Mouse (Mus musculus) midbrain, embryonic 11.5 days (tissue): ENCODE results near the gene Drap1. TPM values are rescaled to one million over a fixed set of nuclear protein-coding genes. Genes with fewer than 3 reads are reported as not detected.

ENCODE experiments used
- ATAC-seq: fragments of 200-750 bp; cut with Nextera tagmentation; 2 replicates; pipeline ENCODE4 v1.8.0; 2017; ENCODE audit warnings: moderate TSS enrichment, moderate library complexity; ENCODE audit not compliant: low FRiP score
- DNase-seq: peaks from one replicate; pipeline ENCODE4 v3.0.0; 2015; ENCODE audit warnings: low spot score; ENCODE audit errors: missing footprints
- H3K27ac ChIP-seq: fragments of 300-500 bp; sonication (generic); 2 replicates; pipeline ENCODE4 v1.5.1; 2014; ENCODE audit warnings: low read depth, low read length
- H3K27me3 ChIP-seq: fragments of 300-500 bp; sonication (generic); 2 replicates; pipeline ENCODE4 v1.6.1; 2014; ENCODE audit warnings: mild to moderate bottlenecking, low read length, moderate library complexity, mixed read lengths; ENCODE audit not compliant: control insufficient read depth, insufficient read depth
- H3K36me3 ChIP-seq: fragments of 300-500 bp; sonication (generic); 2 replicates; pipeline ENCODE4 v1.6.1; 2014; ENCODE audit warnings: mild to moderate bottlenecking, low read length, moderate library complexity, mixed read lengths; ENCODE audit not compliant: control insufficient read depth, insufficient read depth
- H3K4me1 ChIP-seq: fragments of 300-500 bp; sonication (generic); 2 replicates; pipeline ENCODE4 v1.6.1; 2014; ENCODE audit warnings: low read length; ENCODE audit not compliant: control insufficient read depth, insufficient read depth
- H3K4me2 ChIP-seq: fragments of 300-500 bp; sonication (generic); 2 replicates; pipeline ENCODE4 v1.6.1; 2014; ENCODE audit warnings: mild to moderate bottlenecking, moderate library complexity
- H3K4me3 ChIP-seq: fragments of 300-500 bp; sonication (generic); 2 replicates; pipeline ENCODE4 v1.5.1; 2014; ENCODE audit warnings: low read depth, low read length
- H3K9ac ChIP-seq: fragments of 300-500 bp; sonication (generic); 2 replicates; pipeline ENCODE4 v1.6.1; 2014; ENCODE audit warnings: low read length
- H3K9me3 ChIP-seq: fragments of 300-500 bp; sonication (generic); 2 replicates; pipeline ENCODE4 v1.6.1; 2016; ENCODE audit warnings: low read length; ENCODE audit not compliant: control insufficient read depth
- WGBS: fragments of 180-500 bp; shearing (Covaris S2); extraction: QIAGEN DNeasy Blood & Tissue Kit; methylation state at CpG from one replicate; pipeline ENCODE4 v1.1.7; 2014; 5-methylcytosine and 5-hydroxymethylcytosine counted together
- polyA plus RNA-seq: library from polyadenylated mRNA; unstranded; fragments of >200 nt; fragmentation: Nextera tagmentation; extraction: Ambion mirVana; gene quantifications from 2 replicates; pipeline ENCODE4 v1.2.1, GENCODE M21; 2014

Drap1 gene
- polyA plus RNA-seq, 1 experiment from 2014 or later, result 204 TPM

DNA sequence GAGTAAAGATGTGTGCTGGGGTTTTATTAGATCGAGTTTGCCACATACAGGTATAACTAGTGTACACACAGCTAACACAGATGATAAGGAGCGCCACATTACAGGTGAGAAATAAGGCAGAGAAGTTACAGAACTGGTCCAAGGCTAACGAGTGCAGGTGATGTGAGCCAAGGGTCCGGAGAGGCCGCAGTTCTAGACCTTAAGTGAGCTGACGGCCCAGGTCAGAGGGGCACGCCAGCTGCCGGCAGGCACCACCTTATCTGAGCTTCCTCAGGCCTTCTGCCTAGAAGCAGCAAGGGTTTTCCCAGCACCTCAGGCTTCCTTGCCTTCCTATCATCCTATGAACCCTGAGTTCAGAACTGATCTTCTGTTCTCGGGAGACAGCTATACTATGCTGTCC lies 5.1 kb downstream of the Drap1 start:
- 93% methylated on average over 9 of the region's 9 CpGs for WGBS
- no peak for ATAC-seq
- Histone ChIP-seq H3K9me3 (no peaks in the 10 kb centered on the region), H3K9ac (no peak overlapping the region), H3K36me3 (0 out of 2 replicates have a peak, but pooled peaks cover 8% of the 10 kb centered on the region), H3K4me2 (no peak overlapping the region), H3K4me1 (peaks cover 12% of the 10 kb centered on the region), H3K27me3 (no peaks in the 10 kb centered on the region), H3K27ac (no peak overlapping the region), H3K4me3 (no peak overlapping the region)
- peak; percentile 37 for DNase-seq

DNA sequence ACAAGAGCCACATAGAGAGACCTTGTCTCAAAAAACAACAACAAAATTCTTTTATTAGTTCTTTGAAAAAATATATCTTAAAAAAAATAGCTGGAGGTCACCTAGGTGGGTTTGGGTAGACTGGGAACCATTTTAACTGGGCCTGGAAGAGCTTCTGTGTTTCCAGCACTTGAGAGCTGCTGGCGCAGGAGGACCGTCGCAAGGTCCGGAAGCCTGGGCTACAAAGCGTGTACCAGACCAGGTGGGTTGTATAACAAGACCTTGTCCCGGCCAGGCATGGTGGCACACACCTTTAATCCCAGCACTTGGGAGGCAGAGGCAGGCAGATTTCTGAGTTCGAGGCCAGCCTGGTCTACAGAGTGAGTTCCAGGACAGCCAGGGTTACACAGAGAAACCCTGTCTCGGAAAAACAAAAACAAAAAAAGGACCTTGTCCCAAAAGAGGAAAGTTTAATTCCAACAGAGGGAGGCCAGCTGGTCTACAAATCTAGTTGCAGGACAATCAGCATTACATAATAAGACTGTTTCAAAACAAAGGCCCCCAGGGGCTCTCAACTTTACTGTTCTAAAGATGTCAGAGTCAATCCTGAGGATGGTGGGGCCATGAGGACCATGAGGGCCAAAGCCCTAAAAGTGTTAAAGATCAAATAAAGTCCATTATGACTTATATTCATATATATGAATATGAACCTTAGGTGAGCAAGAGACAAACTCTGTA lies 5.9 kb downstream of the Drap1 start:
- H3K36me3 ChIP-seq, result 0 out of 2 replicates have a peak, but pooled peaks cover 8% of the 10 kb centered on the region
- WGBS, result 94% methylated on average over 8 of the region's 8 CpGs
- no peaks in the 10 kb centered on the region for H3K9me3 ChIP-seq
- H3K27me3 ChIP-seq, result no peaks in the 10 kb centered on the region
- no peak overlapping the region for H3K27ac ChIP-seq
- no peak overlapping the region for H3K4me3 ChIP-seq
- H3K4me2 ChIP-seq, result no peak overlapping the region
- ATAC-seq, result no peak
- H3K4me1 ChIP-seq, result peaks cover 10% of the 10 kb centered on the region
- DNase-seq, result peak; percentile 8
- no peak overlapping the region for H3K9ac ChIP-seq

DNA sequence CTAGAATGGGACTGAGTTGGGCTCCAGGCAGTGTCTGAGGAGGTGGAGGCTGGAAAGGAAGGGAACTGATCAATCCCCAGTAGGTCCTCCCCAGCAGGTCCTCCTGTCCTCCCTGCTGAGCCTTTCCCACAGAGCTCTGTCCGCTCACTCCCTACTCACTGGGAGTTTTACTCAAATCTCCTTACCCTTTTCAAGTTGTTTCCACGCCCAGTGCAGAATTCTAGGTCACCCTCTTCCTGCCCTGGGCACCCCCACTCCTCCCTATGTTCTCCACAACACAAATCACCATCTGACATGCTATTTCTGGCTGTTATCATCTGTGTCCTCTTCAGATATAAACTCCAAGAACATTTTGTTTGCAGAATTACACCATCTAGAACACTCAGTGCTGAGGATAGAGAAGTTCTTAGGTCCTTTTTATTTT lies 10.2 kb downstream of the Drap1 start:
- H3K9ac ChIP-seq, result no peak overlapping the region
- no peak overlapping the region for H3K27ac ChIP-seq
- H3K4me2 ChIP-seq, result no peak overlapping the region
- no peaks in the 10 kb centered on the region for H3K36me3 ChIP-seq
- no peak overlapping the region for H3K4me3 ChIP-seq
- ATAC-seq (no peak), DNase-seq (peak; percentile 37)
- 63% methylated on average over 2 of the region's 2 CpGs for WGBS
- H3K9me3 ChIP-seq, result no peaks in the 10 kb centered on the region
- no peaks in the 10 kb centered on the region for H3K4me1 ChIP-seq
- H3K27me3 ChIP-seq, result no peaks in the 10 kb centered on the region

DNA sequence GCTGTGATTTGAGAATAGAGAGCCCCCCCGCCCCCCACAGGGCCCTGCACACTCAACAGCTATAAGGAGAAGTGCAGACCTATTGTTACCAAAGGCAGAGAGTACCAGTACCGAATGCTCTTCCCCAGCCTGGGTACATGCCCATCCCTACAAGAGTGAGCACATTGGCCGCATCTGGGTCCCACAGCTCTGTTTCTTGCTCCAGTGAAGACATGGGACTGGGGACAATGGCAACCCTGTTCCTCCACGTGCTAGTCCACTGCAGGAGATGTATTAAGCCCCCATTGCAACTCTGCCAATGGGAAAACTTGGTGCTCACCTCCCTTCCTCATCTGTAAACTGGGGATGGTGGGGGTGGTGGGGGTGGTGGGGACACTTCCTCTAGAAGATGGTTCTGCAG lies 10.9 kb downstream of the Drap1 start:
- 71% methylated on average over 4 of the region's 4 CpGs for WGBS
- H3K27ac ChIP-seq, result no peak overlapping the region
- DNase-seq (no peak), ATAC-seq (no peak)
- H3K4me2 ChIP-seq, result no peak overlapping the region
- no peak overlapping the region for H3K4me3 ChIP-seq
- no peaks in the 10 kb centered on the region for H3K9me3 ChIP-seq
- H3K36me3 ChIP-seq, result no peaks in the 10 kb centered on the region
- H3K9ac ChIP-seq, result no peak overlapping the region
- no peaks in the 10 kb centered on the region for H3K4me1 ChIP-seq
- H3K27me3 ChIP-seq, result no peaks in the 10 kb centered on the region

DNA sequence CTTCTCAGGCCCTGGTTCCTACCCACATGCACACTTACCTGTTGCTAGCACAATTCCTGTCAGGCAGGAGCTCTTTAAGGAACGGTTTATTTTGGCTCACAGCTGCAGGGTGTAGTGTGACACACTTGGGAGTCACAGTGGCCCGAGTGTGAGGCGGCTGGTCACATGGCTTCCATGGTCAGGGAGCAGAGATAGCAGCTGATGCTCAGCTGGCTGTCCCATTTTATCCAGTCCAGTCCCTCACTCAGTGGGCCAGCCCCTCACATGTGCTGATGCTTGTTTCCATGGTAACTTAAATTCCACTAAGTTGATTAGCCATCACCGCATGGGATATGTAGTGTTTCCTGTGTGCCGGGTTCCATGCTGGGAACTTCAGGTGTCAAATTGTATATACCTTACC lies 12.8 kb downstream of the Drap1 start:
- peak; percentile 82 for DNase-seq

DNA sequence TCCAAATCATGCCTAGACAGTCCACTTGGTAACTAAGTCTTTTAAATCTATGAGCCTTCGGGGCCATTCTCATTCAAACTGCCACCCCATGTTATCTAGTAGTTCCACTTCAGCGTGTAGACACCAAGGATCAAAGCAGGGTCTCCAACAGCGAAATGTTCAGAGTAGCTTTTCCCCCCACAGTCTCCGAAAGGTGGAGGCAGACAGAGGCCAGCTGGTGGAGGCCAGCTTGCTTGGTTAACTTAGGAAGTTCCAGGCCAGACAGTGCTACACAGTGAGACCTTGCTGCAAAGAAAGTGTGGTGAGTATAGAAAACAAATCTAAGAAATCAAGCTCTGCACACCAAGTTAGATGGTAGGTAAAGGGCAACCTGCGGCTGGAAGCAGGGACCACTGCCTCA lies 14.1 kb downstream of the Drap1 start:
- H3K4me2 ChIP-seq, result no peak overlapping the region
- H3K4me1 ChIP-seq, result peaks cover 11% of the 10 kb centered on the region
- DNase-seq, result no peak
- no peak overlapping the region for H3K9ac ChIP-seq
- no peak overlapping the region for H3K27ac ChIP-seq
- WGBS, result 91% methylated on average over 5 of the region's 5 CpGs
- no peaks in the 10 kb centered on the region for H3K36me3 ChIP-seq
- no peak for ATAC-seq
- no peaks in the 10 kb centered on the region for H3K9me3 ChIP-seq
- no peak overlapping the region for H3K4me3 ChIP-seq
- H3K27me3 ChIP-seq, result no peaks in the 10 kb centered on the region

More for the DNA sequence above, 12.8 kb downstream of the Drap1 start:
- Histone ChIP-seq H3K4me3 (no peak overlapping the region), H3K4me2 (no peak overlapping the region), H3K4me1 (peaks cover 6% of the 10 kb centered on the region), H3K9ac (no peak overlapping the region), H3K27ac (no peak overlapping the region), H3K27me3 (no peaks in the 10 kb centered on the region), H3K9me3 (no peaks in the 10 kb centered on the region), H3K36me3 (no peaks in the 10 kb centered on the region)
- ATAC-seq, result no peak
- 77% methylated on average over 5 of the region's 5 CpGs for WGBS

DNA sequence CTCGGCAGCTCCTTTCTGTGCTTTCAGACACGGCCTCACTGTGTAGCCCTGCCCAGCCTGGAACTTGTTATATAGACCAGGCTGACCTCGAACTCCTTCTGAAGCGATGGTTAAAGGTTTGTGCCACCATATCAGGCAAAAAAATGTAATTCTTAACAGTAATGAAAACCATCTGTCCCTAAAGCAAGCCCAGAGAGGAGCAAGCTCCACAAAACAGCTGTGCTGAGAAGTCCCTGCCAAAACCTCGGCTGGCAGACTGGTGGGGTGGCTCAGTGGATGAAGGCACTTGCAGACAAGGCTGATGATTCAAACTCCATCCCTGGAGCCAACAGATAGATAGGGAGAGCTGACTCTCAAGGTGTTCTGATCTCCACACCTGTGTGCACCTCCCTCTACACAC lies 15.7 kb downstream of the Drap1 start:
- Histone ChIP-seq H3K4me1 (peaks cover 11% of the 10 kb centered on the region), H3K4me3 (no peak overlapping the region), H3K9me3 (no peaks in the 10 kb centered on the region), H3K36me3 (no peaks in the 10 kb centered on the region), H3K27ac (no peak overlapping the region), H3K27me3 (no peaks in the 10 kb centered on the region), H3K9ac (no peak overlapping the region), H3K4me2 (no peak overlapping the region)
- 75% methylated on average over 5 of the region's 5 CpGs for WGBS
- DNase-seq (peak; percentile 59), ATAC-seq (no peak)

DNA sequence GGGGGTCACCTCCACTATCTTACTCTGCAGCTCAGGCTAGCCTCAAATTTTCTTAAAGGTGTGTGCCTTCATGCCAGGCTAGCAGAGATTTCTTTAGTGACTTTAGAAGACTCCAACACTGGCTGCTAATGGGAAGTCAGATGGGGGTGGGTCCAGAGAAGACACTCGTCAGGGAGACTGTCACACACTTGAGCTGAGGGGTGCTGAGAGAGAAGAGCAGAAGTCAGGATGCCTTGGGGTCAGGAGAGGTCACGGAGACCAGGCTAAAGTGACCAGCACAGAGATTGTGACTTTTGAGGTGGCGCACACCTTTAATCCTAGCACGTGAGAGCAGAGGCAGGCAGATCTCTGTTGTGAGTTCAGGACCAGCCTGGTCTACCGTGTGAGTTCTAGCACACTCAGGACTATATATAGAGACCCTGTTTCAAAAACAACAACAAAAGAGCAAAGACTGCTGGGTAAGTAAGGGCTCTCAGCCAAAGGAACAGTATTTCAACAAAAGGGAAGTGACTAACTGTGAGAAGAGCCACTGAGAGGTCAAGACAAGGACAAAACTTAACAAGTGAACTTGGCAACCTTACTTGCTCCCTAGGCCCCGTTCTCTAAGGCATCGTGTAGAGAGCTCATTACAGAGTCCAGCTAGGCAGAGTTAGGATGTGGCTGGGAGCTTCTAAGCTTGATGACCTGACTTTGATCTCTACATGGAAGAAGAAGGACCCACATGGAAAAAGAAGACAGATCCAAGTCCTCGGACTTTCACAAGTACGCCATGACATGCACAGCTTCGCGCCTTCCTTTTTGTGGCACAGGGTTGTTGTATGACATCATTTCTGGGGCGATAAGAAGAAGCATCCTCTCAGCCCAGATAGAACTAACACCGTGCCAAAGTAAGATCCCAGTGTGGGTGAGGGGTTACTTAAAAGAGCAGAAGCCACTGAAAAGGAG lies 16.4 kb downstream of the Drap1 start:
- Histone ChIP-seq H3K4me3 (no peak overlapping the region), H3K4me2 (no peak overlapping the region), H3K9me3 (no peaks in the 10 kb centered on the region), H3K27me3 (no peaks in the 10 kb centered on the region), H3K27ac (no peak overlapping the region), H3K36me3 (no peaks in the 10 kb centered on the region), H3K9ac (no peak overlapping the region), H3K4me1 (peaks cover 11% of the 10 kb centered on the region)
- peak; percentile 19 for DNase-seq
- WGBS, result 91% methylated on average over 13 of the region's 13 CpGs
- no peak for ATAC-seq

DNA sequence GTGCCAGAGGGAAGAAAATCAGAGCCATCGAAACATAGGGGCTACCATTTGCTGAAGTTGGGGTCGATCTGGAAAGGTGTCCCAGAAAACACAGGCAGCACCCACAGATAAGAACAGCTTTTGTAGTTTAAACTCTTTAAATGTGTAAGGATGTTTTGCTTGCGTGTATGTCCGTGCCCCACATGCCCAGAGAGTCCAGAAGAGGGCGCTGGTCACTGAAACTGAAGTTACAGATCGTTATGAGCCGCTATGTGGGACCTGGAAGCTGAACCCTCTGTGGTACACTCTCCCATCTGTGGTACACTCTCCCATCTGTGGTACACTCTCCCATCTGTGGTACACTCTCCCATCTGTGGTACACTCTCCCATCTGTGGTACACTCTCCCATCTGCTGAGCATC lies 17.6 kb downstream of the Drap1 start:
- H3K4me1 ChIP-seq, result peaks cover 11% of the 10 kb centered on the region
- H3K9me3 ChIP-seq, result no peaks in the 10 kb centered on the region
- no peaks in the 10 kb centered on the region for H3K27me3 ChIP-seq
- DNase-seq (peak; percentile 93), ATAC-seq (peak; percentile 41; the same call in 1 of the 2 replicates)
- 20% methylated on average over 7 of the region's 7 CpGs for WGBS
- no peaks in the 10 kb centered on the region for H3K36me3 ChIP-seq
- peak overlapping the region; percentile 69 for H3K27ac ChIP-seq
- peak overlapping the region; percentile 79 for H3K4me2 ChIP-seq
- peak overlapping the region; percentile 53 for H3K4me3 ChIP-seq
- H3K9ac ChIP-seq, result peak overlapping the region; percentile 76
